Mouse (Mus musculus): ENCODE results near the gene Cit.
"Not testable (repeated sequence)": the region's sequence is repeated elsewhere in the genome, so short reads cannot be mapped to it uniquely, and the experiment has no call there.

The Cit gene

GRCm38 (mm10) chr5:115844766-115845634, at the start of gene Cit:
Gene Cit, plus strand, starts transcription at chr5:115845278.
- DNase-seq (ENCODE audit: low spot score): peak; percentile 85

- DNase-seq (ENCODE audit: low spot score): no peak
Observed at GRCm38 (mm10) chr5:115799016-115799894, 45.8 kb upstream of the Cit start.

GRCm38 (mm10) chr5:115799895-115800232, 45.2 kb upstream of the Cit start:
- no peak for DNase-seq (ENCODE audit: low spot score)

DNA sequence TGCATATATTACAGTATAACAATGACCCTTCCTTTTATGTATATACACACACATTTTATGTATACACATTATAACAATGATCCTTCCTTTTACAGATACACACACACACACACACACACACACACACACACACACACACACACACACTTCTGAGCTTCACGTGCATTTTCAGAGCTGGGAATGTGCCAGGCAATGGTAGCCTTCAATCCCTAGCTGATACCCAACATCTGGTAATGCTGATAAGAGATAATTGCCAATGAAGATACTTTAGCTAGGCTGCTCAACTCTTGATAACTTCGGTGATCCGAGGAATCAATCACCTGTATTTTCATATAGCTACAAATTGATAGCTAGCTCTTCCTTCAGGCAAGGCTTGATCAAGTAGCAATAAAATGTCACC, 32.8 kb upstream of the Cit start:
- no peak for DNase-seq (ENCODE audit: low spot score)

- DNase-seq (ENCODE audit: low spot score): no peak
Observed at GRCm38 (mm10) chr5:115817022-115817421, 28.1 kb upstream of the Cit start.

GRCm38 (mm10) chr5:115817655-115818054, 27.4 kb upstream of the Cit start:
- not testable (repeated sequence) for DNase-seq (ENCODE audit: low spot score)

GRCm38 (mm10) chr5:115819966-115820365, 25.1 kb upstream of the Cit start:
- no peak for DNase-seq (ENCODE audit: low spot score)

- no peak for DNase-seq (ENCODE audit: low spot score)
Observed at GRCm38 (mm10) chr5:115821200-115821599, 23.9 kb upstream of the Cit start.

DNA sequence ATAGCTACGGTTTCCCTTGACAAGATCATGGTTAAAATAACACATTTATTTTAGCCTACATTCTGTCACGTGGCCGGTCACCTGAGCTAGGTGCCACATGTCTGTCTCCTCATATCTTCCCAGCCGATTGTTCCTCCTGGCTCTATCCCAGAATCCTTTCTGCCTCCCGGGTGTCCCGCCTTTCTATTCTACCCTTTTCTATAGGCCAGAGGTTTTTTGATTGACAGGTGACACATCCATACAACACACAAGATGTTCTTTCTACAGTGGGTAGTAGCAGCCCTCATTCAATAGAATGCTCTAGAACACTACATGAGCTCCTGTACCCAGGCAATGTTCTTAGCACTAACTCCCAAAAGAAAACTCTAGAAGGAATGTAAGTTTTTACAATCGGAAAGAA, 23.2 kb upstream of the Cit start:
- DNase-seq (ENCODE audit: low spot score): no peak

- DNase-seq (ENCODE audit: low spot score): no peak
Observed at GRCm38 (mm10) chr5:115832754-115833153, 12.3 kb upstream of the Cit start.

GRCm38 (mm10) chr5:115833806-115834205, 11.3 kb upstream of the Cit start:
- DNase-seq (ENCODE audit: low spot score): not testable (repeated sequence)

DNA sequence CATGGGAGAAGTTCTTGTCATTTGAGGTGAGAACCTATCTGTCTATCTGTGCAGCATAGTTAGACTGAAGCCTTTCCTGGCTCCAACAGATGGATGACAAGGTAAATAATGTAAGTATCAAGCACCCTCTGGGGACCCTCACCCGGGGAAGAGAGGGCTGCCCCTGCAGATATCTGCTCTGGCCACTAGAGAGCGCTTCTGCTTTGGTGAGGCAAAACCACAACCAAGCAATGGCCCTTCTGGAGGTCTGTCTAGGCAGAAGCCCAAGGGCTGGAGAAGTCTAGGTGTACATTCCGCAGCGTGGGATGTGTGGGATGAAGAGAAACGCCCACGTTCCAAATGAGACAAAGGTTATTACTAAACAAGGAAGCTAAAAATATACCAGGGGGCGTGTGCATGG, 9.8 kb upstream of the Cit start:
- DNase-seq (ENCODE audit: low spot score): no peak

- no peak for DNase-seq (ENCODE audit: low spot score)
Observed at GRCm38 (mm10) chr5:115838059-115838458, 7.0 kb upstream of the Cit start.

GRCm38 (mm10) chr5:115840453-115840852, 4.6 kb upstream of the Cit start:
- DNase-seq (ENCODE audit: low spot score): no peak

DNA sequence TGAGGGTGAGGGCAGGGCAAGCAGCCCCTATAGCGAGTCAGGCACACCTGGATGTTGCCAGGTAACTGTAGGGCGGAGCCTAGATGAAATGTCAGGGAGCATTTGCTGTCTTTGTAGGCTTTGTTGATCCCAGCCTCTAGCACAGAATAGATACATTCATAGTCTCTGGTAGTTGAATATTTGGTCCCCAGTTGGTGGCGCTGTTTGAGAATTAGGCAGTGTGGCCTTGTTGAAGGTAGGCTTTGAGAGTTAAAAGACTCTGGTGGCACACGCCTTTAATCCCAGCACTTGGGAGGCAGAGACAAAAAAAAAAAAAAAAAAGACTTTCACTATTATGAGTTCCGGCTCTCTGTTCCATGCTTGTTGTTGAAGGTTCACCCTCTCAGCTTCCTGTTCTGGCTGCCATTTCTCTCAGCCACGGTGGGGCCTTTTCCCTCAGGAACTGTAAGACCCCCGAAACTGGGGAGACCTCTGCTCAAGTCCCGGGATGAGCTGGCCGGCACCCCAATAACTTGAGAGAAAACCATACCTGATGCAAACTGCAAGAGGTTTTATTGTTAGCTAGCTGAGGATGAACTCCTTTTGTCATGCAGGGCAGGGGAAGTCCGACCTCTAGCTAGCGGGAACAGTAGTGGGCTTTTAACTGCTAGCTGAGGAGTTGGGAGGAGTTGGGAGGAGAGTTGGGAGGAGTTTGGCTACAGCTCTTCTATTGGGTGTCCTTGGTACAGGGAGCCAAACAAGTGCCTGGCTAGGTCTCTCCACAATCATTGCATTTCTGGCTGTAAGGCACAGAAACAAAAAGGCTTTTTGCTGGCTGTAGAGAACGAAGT, 3.9 kb upstream of the Cit start:
- DNase-seq (ENCODE audit: low spot score): no peak

- DNase-seq (ENCODE audit: low spot score): no peak
Observed at GRCm38 (mm10) chr5:115844368-115844765, 711 bp upstream of the Cit start.

- DNase-seq (ENCODE audit: low spot score): no peak
Observed at GRCm38 (mm10) chr5:115845635-115846174, 627 bp downstream of the Cit start.

GRCm38 (mm10) chr5:115847166-115847565, 2.1 kb downstream of the Cit start:
- DNase-seq (ENCODE audit: low spot score): no peak

DNA sequence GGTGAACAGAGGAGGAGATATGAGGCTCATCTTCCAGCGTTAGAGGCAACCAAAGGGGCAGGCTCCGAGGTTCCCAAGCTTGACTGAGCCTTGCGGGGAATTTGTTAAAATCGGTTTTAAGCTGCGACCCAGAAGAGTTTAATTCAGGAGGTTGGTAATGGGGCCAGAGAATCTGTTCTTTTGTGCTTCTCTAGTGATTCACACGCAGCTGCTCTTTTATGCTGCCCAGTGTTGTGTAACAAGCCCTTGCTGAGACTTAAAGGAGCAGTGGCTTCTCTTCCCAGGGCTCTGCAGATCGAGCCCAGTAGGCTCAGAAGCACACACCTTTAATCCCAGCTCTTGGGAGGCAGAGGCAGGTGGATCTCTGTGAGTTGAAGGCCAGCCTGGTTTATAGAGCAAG, 3.4 kb downstream of the Cit start:
- no peak for DNase-seq (ENCODE audit: low spot score)

- no peak for DNase-seq (ENCODE audit: low spot score)
Observed at GRCm38 (mm10) chr5:115849263-115849829, 4.3 kb downstream of the Cit start.

GRCm38 (mm10) chr5:115850250-115851028, 5.4 kb downstream of the Cit start:
- no peak for DNase-seq (ENCODE audit: low spot score)

All from left cerebral cortex, adult 11 months (tissue).